9 mouse cellular contexts compared by ENCODE assay signal in genomic region chr2:14641040-14641439, GRCm38 (mm10). TPM values are rescaled to one million over a fixed set of nuclear protein-coding genes. Genes with fewer than 3 reads are reported as not detected.
DNase-seq lines count a peak whose midpoint lies in the region; ATAC-seq and TF ChIP-seq lines count a peak whose summit lies in the region.
"Had no signal": no experiment of that assay in that cellular context is flagged by ENCODE, and none has a peak within 500 bp of the region (broad histone marks: within the 10 kb centered on the region; RNA-seq: fewer than 3 reads in every experiment).

No protein-coding gene starts in this region.

- 15% methylated on average over 2 of the region's 2 CpGs for WGBS in lung, embryonic 15.5 days
- 42% methylated on average over 2 of the region's 2 CpGs for WGBS in forebrain, embryonic 16.5 days
- 5% methylated on average over 2 of the region's 2 CpGs for WGBS in heart, embryonic 16.5 days
- WGBS in small intestine, adult 2 months, result 42% methylated on average over 2 of the region's 2 CpGs
- 39% methylated on average over 2 of the region's 2 CpGs for WGBS in liver, embryonic 11.5 days

- H3K9ac ChIP-seq in lung, embryonic 15.5 days, result no peak overlapping the region
- no peak overlapping the region for H3K9ac ChIP-seq in forebrain, embryonic 16.5 days (replicated peaks; ENCODE audit: low read depth, low read length)
- H3K9ac ChIP-seq in heart, embryonic 16.5 days (ENCODE audit: low read length), result no peak overlapping the region
- no peak overlapping the region for H3K9ac ChIP-seq in liver, embryonic 11.5 days (ENCODE audit: low read depth, low read length)
- H3K9ac ChIP-seq: liver, embryonic 14.5 days had no signal

- H3K27ac ChIP-seq in lung, embryonic 15.5 days, result peak overlapping the region; percentile 76
- H3K27ac ChIP-seq in forebrain, embryonic 16.5 days (ENCODE audit: low read length), result no peak overlapping the region
- H3K27ac ChIP-seq in heart, embryonic 16.5 days (ENCODE audit: low read length), result peak overlapping the region; percentile 90
- peak overlapping the region; percentile 42; the same call in 1 of the 2 replicates for H3K27ac ChIP-seq in small intestine, adult 2 months (ENCODE audit: insufficient read depth, low read depth, low read length)
- H3K27ac ChIP-seq in liver, embryonic 11.5 days (ENCODE audit: low read depth, low read length), result no peak overlapping the region
- H3K27ac ChIP-seq: liver, embryonic 14.5 days had no signal

- TF ChIP-seq POLR2A in small intestine, adult 2 months (IDR thresholded peaks at IDR 0.05; ENCODE audit: low read depth, low read length), result no peak

- H3K36me3 ChIP-seq in lung, embryonic 15.5 days, result no peaks in the 10 kb centered on the region
- H3K36me3 ChIP-seq in forebrain, embryonic 16.5 days (ENCODE audit: control insufficient read depth, insufficient read depth), result no peaks in the 10 kb centered on the region
- no peaks in the 10 kb centered on the region for H3K36me3 ChIP-seq in heart, embryonic 16.5 days (ENCODE audit: control insufficient read depth, insufficient read depth)
- H3K36me3 ChIP-seq in small intestine, adult 2 months (ENCODE audit: control insufficient read depth, insufficient read depth, low read length), result no peaks in the 10 kb centered on the region
- no peaks in the 10 kb centered on the region for H3K36me3 ChIP-seq in liver, embryonic 11.5 days (ENCODE audit: control insufficient read depth, insufficient read depth, low read length)

- H3K9me3 ChIP-seq in lung, embryonic 15.5 days, result no peaks in the 10 kb centered on the region
- H3K9me3 ChIP-seq in forebrain, embryonic 16.5 days (ENCODE audit: control insufficient read depth, low read length), result no peaks in the 10 kb centered on the region
- H3K9me3 ChIP-seq in heart, embryonic 16.5 days (replicated peaks; ENCODE audit: control insufficient read depth, low read length), result no peaks in the 10 kb centered on the region
- H3K9me3 ChIP-seq in liver, embryonic 11.5 days (ENCODE audit: control insufficient read depth, low read length), result no peaks in the 10 kb centered on the region

- no peak overlapping the region for H3K4me2 ChIP-seq in lung, embryonic 15.5 days
- no peak overlapping the region for H3K4me2 ChIP-seq in forebrain, embryonic 16.5 days (ENCODE audit: low read length)
- peak overlapping the region; percentile 49 for H3K4me2 ChIP-seq in heart, embryonic 16.5 days (ENCODE audit: low read depth, low read length)
- H3K4me2 ChIP-seq in liver, embryonic 11.5 days, result no peak overlapping the region

- H3K4me3 ChIP-seq in lung, embryonic 15.5 days, result no peak overlapping the region
- H3K4me3 ChIP-seq in forebrain, embryonic 16.5 days (replicated peaks; ENCODE audit: low read length), result no peak overlapping the region
- H3K4me3 ChIP-seq in heart, embryonic 16.5 days (ENCODE audit: low read length), result no peak overlapping the region
- H3K4me3 ChIP-seq in small intestine, adult 2 months (ENCODE audit: low read depth, low read length), result no peak overlapping the region
- H3K4me3 ChIP-seq in liver, embryonic 11.5 days (ENCODE audit: low read depth, low read length), result no peak overlapping the region

- DNase-seq in lung, adult 18-20 months, result no peak
- DNase-seq in spleen, postnatal 10 days (ENCODE audit: low spot score in 2 of 2), result no peak
- DNase-seq in liver, embryonic 11.5 days (ENCODE audit: low spot score), result no peak
- DNase-seq: gastrocnemius, postnatal 25 days had no signal

- no peak for TF ChIP-seq CTCF in small intestine, adult 2 months (IDR thresholded peaks at IDR 0.05; ENCODE audit: extremely low read depth, insufficient read length, insufficient replicate concordance, low read depth, low read length)

- peak; percentile 75; the same call in 1 of the 2 replicates for ATAC-seq in lung, embryonic 15.5 days (ENCODE audit: borderline replicate concordance, extremely low read depth, low FRiP score, low TSS enrichment)
- ATAC-seq in forebrain, embryonic 16.5 days, result peak; percentile 77
- ATAC-seq in heart, embryonic 16.5 days (replicated peaks; ENCODE audit: extremely low read depth, insufficient read depth, low FRiP score), result peak; percentile 81
- no peak for ATAC-seq in liver, embryonic 11.5 days (replicated peaks; ENCODE audit: low FRiP score)

- no peaks in the 10 kb centered on the region for H3K27me3 ChIP-seq in lung, embryonic 15.5 days
- no peaks in the 10 kb centered on the region for H3K27me3 ChIP-seq in forebrain, embryonic 16.5 days (replicated peaks; ENCODE audit: control insufficient read depth, insufficient read depth, low read length)
- no peaks in the 10 kb centered on the region for H3K27me3 ChIP-seq in heart, embryonic 16.5 days (ENCODE audit: control insufficient read depth, insufficient read depth, low read length)
- no peaks in the 10 kb centered on the region for H3K27me3 ChIP-seq in small intestine, adult 2 months (ENCODE audit: control insufficient read depth, insufficient read depth, low read length)
- no peaks in the 10 kb centered on the region for H3K27me3 ChIP-seq in liver, embryonic 11.5 days (replicated peaks; ENCODE audit: control insufficient read depth, insufficient read depth, low read length)

- peaks cover 39% of the 10 kb centered on the region for H3K4me1 ChIP-seq in lung, embryonic 15.5 days
- peaks cover 8% of the 10 kb centered on the region for H3K4me1 ChIP-seq in forebrain, embryonic 16.5 days (replicated peaks; ENCODE audit: control insufficient read depth, insufficient read depth, low read length)
- H3K4me1 ChIP-seq in heart, embryonic 16.5 days (ENCODE audit: control insufficient read depth, insufficient read depth, low read length), result peaks cover 40% of the 10 kb centered on the region
- H3K4me1 ChIP-seq in small intestine, adult 2 months (ENCODE audit: control insufficient read depth, insufficient read depth, insufficient read length, low read length), result no peaks in the 10 kb centered on the region
- no peaks in the 10 kb centered on the region for H3K4me1 ChIP-seq in liver, embryonic 11.5 days (replicated peaks; ENCODE audit: control insufficient read depth, insufficient read depth, low read length)

RNA-seq across cellular contexts. Expression of gene Cacnb2, which starts 38.2 kb away (rescaled TPM):
- 8.0 and 9.3 TPM in 2 replicates for polyA plus RNA-seq in lung, embryonic 15.5 days (2015; fragmentation: Nextera tagmentation; extraction: Ambion mirVana)
- 2.7 and 4.6 TPM in 2 replicates for polyA plus RNA-seq in forebrain, embryonic 16.5 days (2015; fragmentation: Nextera tagmentation; extraction: Ambion mirVana)
- 10.7 and 12.9 TPM in 2 replicates for polyA plus RNA-seq in heart, embryonic 16.5 days (2015; fragmentation: Nextera tagmentation; extraction: Ambion mirVana)
- 0.76 and 1.1 TPM in 2 replicates for polyA plus RNA-seq in small intestine, adult 2 months (2012; rRNA removed)
- polyA plus RNA-seq in liver, embryonic 11.5 days (2014; fragmentation: Nextera tagmentation; extraction: Ambion mirVana), result 0.44 and 0.95 TPM in 2 replicates

Comparison
In these comparisons a context has a peak if more than half of its experiments do, and no peak if none do; other contexts are left out.
1. H3K27ac ChIP-seq: peak in lung, embryonic 15.5 days (single experiment), heart, embryonic 16.5 days (single experiment) and small intestine, adult 2 months (single experiment); none in forebrain, embryonic 16.5 days (single experiment) and liver, embryonic 11.5 days (single experiment).